Mouse (Mus musculus) lung, postnatal 10 days (tissue): Measurements from ENCODE around the gene Wbp2.

Experiments
- DNase-seq: peaks from one replicate; pipeline ENCODE4 v3.0.0; 2021

The Wbp2 gene

DNA sequence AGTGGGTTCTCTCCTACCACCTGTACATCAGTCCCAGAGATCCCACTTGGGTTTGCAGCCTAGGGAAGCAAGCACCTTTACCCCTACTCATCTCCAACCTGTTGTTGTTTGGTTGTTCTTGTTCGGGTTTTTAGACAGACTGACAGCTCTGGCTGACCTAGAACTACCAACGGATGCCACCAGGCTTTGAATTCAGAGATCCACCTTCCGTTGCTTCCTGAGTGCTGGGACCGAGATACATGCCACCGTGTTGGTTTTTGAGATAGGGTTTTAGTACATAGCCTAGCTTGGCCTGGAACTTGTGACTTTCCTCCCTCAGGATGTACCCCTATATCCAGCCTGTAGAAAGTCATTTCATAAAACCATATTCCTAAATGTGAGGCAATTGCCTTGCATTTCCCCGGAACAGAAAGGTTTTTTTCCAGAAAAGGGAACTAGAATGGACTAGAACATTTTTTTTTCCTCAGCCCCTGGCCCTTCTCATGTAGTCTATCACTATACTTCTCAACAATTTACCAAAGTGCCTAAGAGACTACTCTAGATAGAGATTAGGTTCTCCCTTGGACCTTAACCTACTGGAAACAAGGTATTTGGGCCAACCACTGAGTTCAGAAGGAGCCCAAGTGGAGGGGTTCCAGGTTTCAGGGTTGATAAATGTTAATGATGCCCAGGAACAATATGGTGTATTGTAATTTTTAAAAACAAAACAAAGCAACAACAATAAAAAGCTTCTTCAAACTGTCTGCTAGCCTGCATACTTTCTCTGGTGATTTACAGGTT lies 57.5 kb downstream of the Wbp2 start:
- no peak for DNase-seq
